Mouse (Mus musculus) CH12.LX (cell line): ENCODE measurements around the gene Cst8. TPM values are rescaled to one million over a fixed set of nuclear protein-coding genes. Genes with fewer than 3 reads are reported as not detected.
"Not testable (repeated sequence)": the region's sequence is repeated elsewhere in the genome, so short reads cannot be mapped to it uniquely, and the experiment has no call there.

Experiments
- DNase-seq: peaks from one replicate; pipeline ENCODE4 v3.0.0-alpha.2; 2013; ENCODE audit errors: extremely low read depth
- H3K27ac ChIP-seq: 2 replicates; pipeline ENCODE4 v1.5.1; 2012; ENCODE audit warnings: low read depth, mild to moderate bottlenecking, control low read depth, moderate library complexity; ENCODE audit not compliant: insufficient read depth
- H3K27me3 ChIP-seq: replicated peaks from 2 replicates; pipeline ENCODE3; 2012; ENCODE audit warnings: inconsistent platforms
- H3K36me3 ChIP-seq, 2 experiments: replicated peaks in 1 of 2; 2 replicates each; pipeline versions ENCODE3 to v1.6.1; 2012; ENCODE audit warnings: inconsistent platforms in 1 of 2, low read length in 1 of 2, mild to moderate bottlenecking in 1 of 2, mixed read lengths in 1 of 2, moderate library complexity in 1 of 2; ENCODE audit not compliant: control insufficient read depth in 1 of 2, insufficient read depth in 1 of 2
- H3K4me1 ChIP-seq, 2 experiments: 2 replicates each; pipeline ENCODE4 v1.6.1; 2012; ENCODE audit warnings: inconsistent platforms in 1 of 2, moderate library complexity in 1 of 2; ENCODE audit not compliant: insufficient read depth in 2 of 2, control insufficient read depth in 1 of 2
- H3K4me2 ChIP-seq: 2 replicates; pipeline ENCODE4 v1.6.1; 2012; ENCODE audit warnings: low read depth, mild to moderate bottlenecking, control low read depth; ENCODE audit not compliant: poor library complexity, insufficient read depth, severe bottlenecking
- H3K4me3 ChIP-seq, 3 experiments: fragments of 150-350 bp in 1 of 3; sonication (generic) in 1 of 3; replicated peaks in 1 of 3; 2 replicates each; pipeline versions ENCODE3 to v1.5.1; 2011 to 2012; ENCODE audit warnings: low read depth in 2 of 3, low read length in 2 of 3, mild to moderate bottlenecking in 2 of 3, moderate library complexity in 2 of 3, control low read depth in 1 of 3, improper control_type of control experiment in 1 of 3, inconsistent platforms in 1 of 3, mixed read lengths in 1 of 3; ENCODE audit not compliant: poor library complexity in 1 of 3
- H3K79me2 ChIP-seq: replicated peaks from 2 replicates; pipeline ENCODE4 v1.6.1; 2012; ENCODE audit warnings: mild to moderate bottlenecking, moderate library complexity; ENCODE audit not compliant: control insufficient read depth, poor library complexity, insufficient read depth, severe bottlenecking; ENCODE audit errors: extremely low read depth
- H3K9ac ChIP-seq: 2 replicates; pipeline ENCODE4 v1.6.1; 2012; ENCODE audit warnings: low read depth, mild to moderate bottlenecking, control low read depth, moderate library complexity; ENCODE audit not compliant: insufficient read depth
- H3K9me3 ChIP-seq: replicated peaks from 2 replicates; pipeline ENCODE3; 2012; ENCODE audit warnings: low read length, inconsistent platforms, mixed read lengths
- BHLHE40 ChIP-seq: IDR thresholded peaks from 2 replicates; pipeline ENCODE4 v1.6.1; 2011; ENCODE audit warnings: mild to moderate bottlenecking, low read depth, low read length, improper control_type of control experiment
- GABPA ChIP-seq: IDR thresholded peaks from 2 replicates; pipeline ENCODE4 v1.6.1; 2012; ENCODE audit warnings: low read depth, low read length, improper control_type of control experiment, inconsistent platforms; ENCODE audit not compliant: insufficient replicate concordance
- HCFC1 ChIP-seq: IDR thresholded peaks from 2 replicates; pipeline ENCODE4 v1.6.1; 2012; ENCODE audit warnings: low read depth, mild to moderate bottlenecking, inconsistent platforms, low read length, improper control_type of control experiment
- JUN ChIP-seq: IDR thresholded peaks from 2 replicates; pipeline ENCODE4 v1.6.1; 2011; ENCODE audit warnings: low read depth, mild to moderate bottlenecking, low read length, improper control_type of control experiment, moderate library complexity; ENCODE audit not compliant: insufficient read depth
- MAX ChIP-seq: IDR thresholded peaks from 2 replicates; pipeline ENCODE4 v1.6.1; 2011; ENCODE audit warnings: low read length, improper control_type of control experiment
- MYC ChIP-seq: IDR thresholded peaks from 2 replicates; pipeline ENCODE4 v1.6.1; 2011; ENCODE audit warnings: low read depth, mild to moderate bottlenecking, improper control_type of control experiment, low read length
- POLR2AphosphoS2 ChIP-seq: IDR thresholded peaks from 2 replicates; pipeline ENCODE4 v1.6.1; 2011; ENCODE audit warnings: low read depth, low read length, improper control_type of control experiment
- RCOR1 ChIP-seq: conservative IDR thresholded peaks from 2 replicates; pipeline ENCODE4 v1.6.1; 2012; ENCODE audit warnings: low read depth, mild to moderate bottlenecking, inconsistent platforms, low read length, improper control_type of control experiment
- ZC3H11A ChIP-seq: IDR thresholded peaks from 2 replicates; pipeline ENCODE4 v1.6.1; 2012; ENCODE audit warnings: low read depth, mild to moderate bottlenecking, inconsistent platforms, low read length, improper control_type of control experiment
- ZKSCAN1 ChIP-seq: IDR thresholded peaks from 2 replicates; pipeline ENCODE4 v1.6.1; 2012; ENCODE audit warnings: low read depth, inconsistent platforms, low read length, improper control_type of control experiment, borderline replicate concordance
- dilution Hi-C: fragments of 300-500 bp; cut with MboI; formaldehyde crosslinking; loops from 2 replicates; pipeline ENCODE4 v1.14.3; 2020; ENCODE audit warnings: low sequenced_read_pairs; ENCODE audit not compliant: extremely low pct_unique_long_range_greater_than_20kb, extremely low pct_ligation_motif_present
- in situ Hi-C: fragments of 300-500 bp; cut with MboI; formaldehyde crosslinking; loops from 3 replicates; pipeline ENCODE4 v1.14.3; 2019; ENCODE audit warnings: low sequenced_read_pairs, low pct_ligation_motif_present, low pct_unique_long_range_greater_than_20kb, mixed read lengths
- polyA plus RNA-seq: library from polyadenylated mRNA; unstranded; fragments of >175 nt; gene quantifications from 2 replicates; pipeline ENCODE4 v1.2.1, GENCODE M21; 2012; ENCODE audit warnings: low read depth; ENCODE audit not compliant: insufficient read length
- total RNA-seq, 2 experiments: library from RNA; depleted of rRNA; stranded (reverse); fragments of 300-350 nt in 1 of 2; fragments of >200 nt in 1 of 2; gene quantifications; 2 replicates each; pipeline ENCODE4 v1.2.3; 2012 to 2014

Cst8 gene
- total and polyA plus RNA-seq, 3 experiments: not detected

- H3K79me2 ChIP-seq, H3K36me3 ChIP-seq, DNase-seq, H3K9ac ChIP-seq, H3K4me2 ChIP-seq, dilution Hi-C loops, H3K4me1 ChIP-seq, H3K27ac ChIP-seq, H3K27me3 ChIP-seq, H3K9me3 ChIP-seq, H3K4me3 ChIP-seq: not testable (repeated sequence)
- in situ Hi-C loops: loop anchor here (10.0 kb wide), 1 partner anchor 53 kb away; the partner anchor contains the start of gene Cst13
Observed at GRCm38 (mm10) chr2:148771397-148771796, 27.2 kb upstream of the Cst8 start, which contains the start of gene Cst11. Gene Cst11, minus strand, starts transcription at chr2:148771497.

- Histone ChIP-seq H3K79me2 (no peaks in the 10 kb centered on the region), H3K27me3 (no peaks in the 10 kb centered on the region), H3K4me2 (no peak within 1 kb of the TSS), H3K9ac (no peak within 1 kb of the TSS), H3K9me3 (no peaks in the 10 kb centered on the region), H3K27ac (no peak within 1 kb of the TSS)
- dilution Hi-C loops: no loop called here
- no peak for TF ChIP-seq POLR2AphosphoS2
- TF ChIP-seq, all 38 proteins: peak for 0
- Histone ChIP-seq H3K36me3 (no peaks in the 10 kb centered on the region), H3K4me3 (no peak within 1 kb of the TSS), H3K4me1 (no peaks in the 10 kb centered on the region)
- in situ Hi-C loops: no loop called here
- DNase-seq: no peak
Observed at GRCm38 (mm10) chr2:148781709-148782108, 16.9 kb upstream of the Cst8 start, which contains the start of gene 8030411F24Rik. Gene 8030411F24Rik, plus strand, starts transcription at chr2:148782009.

GRCm38 (mm10) chr2:148789142-148789541 is 9.4 kb upstream of the Cst8 start, which contains the start of gene Cst12:
Gene Cst12, plus strand, starts transcription at chr2:148789361.
- Histone ChIP-seq H3K4me3 (no peak within 1 kb of the TSS), H3K4me1 (no peaks in the 10 kb centered on the region), H3K36me3 (no peaks in the 10 kb centered on the region), H3K4me2 (no peak within 1 kb of the TSS), H3K9me3 (no peaks in the 10 kb centered on the region), H3K9ac (no peak within 1 kb of the TSS), H3K27me3 (no peaks in the 10 kb centered on the region), H3K79me2 (no peaks in the 10 kb centered on the region), H3K27ac (no peak within 1 kb of the TSS)
- in situ Hi-C loops: no loop called here
- TF ChIP-seq MAX: no peak
- TF ChIP-seq HCFC1: no peak
- no peak for TF ChIP-seq MYC
- TF ChIP-seq RCOR1: no peak
- TF ChIP-seq JUN: no peak
- dilution Hi-C loops: no loop called here
- DNase-seq: no peak

- dilution Hi-C loops: no loop called here
- in situ Hi-C loops: no loop called here
- Histone ChIP-seq H3K36me3 (no peaks in the 10 kb centered on the region), H3K9ac (no peak overlapping the region), H3K79me2 (no peaks in the 10 kb centered on the region), H3K4me2 (no peak overlapping the region), H3K4me3 (no peak overlapping the region), H3K27me3 (no peaks in the 10 kb centered on the region), H3K9me3 (no peaks in the 10 kb centered on the region), H3K27ac (no peak overlapping the region), H3K4me1 (no peaks in the 10 kb centered on the region)
- DNase-seq: no peak
- TF ChIP-seq GABPA (no peak), BHLHE40 (no peak), JUN (no peak), ZKSCAN1 (no peak), ZC3H11A (no peak)
Observed at GRCm38 (mm10) chr2:148801491-148801921, 2.9 kb downstream of the Cst8 start.
